Mouse (Mus musculus) spleen, adult 2 months (tissue): ENCODE measurements at regions not wholly inside any gene's neighbourhood (a gene's known extent, or its start where the extent isn't known, plus 50 kb on each side); places are given as distances from the start of the nearest gene placed in this dataset.

Experiments
- CTCF ChIP-seq: fragments of 200-500 bp; IDR thresholded peaks from 2 replicates; pipeline ENCODE4 v1.5.1; 2011; ENCODE audit warnings: mild to moderate bottlenecking, inconsistent platforms; ENCODE audit not compliant: insufficient read depth, insufficient read length, insufficient replicate concordance; ENCODE audit errors: extremely low read depth
- POLR2A ChIP-seq: fragments of 200-500 bp; IDR thresholded peaks from 2 replicates; pipeline ENCODE4 v1.6.1; 2011; ENCODE audit warnings: low read depth, low read length, inconsistent platforms

- TF ChIP-seq CTCF = no peak
- no peak for TF ChIP-seq POLR2A
These were observed 105.2 kb upstream of the Rhobtb1 start for GRCm38 (mm10) chr10:69046008-69046555.
